Mouse (Mus musculus) midbrain, embryonic 13.5 days (tissue): Measurements from ENCODE around the gene Cd24a. TPM values are rescaled to one million over a fixed set of nuclear protein-coding genes. Genes with fewer than 3 reads are reported as not detected.

ENCODE experiments used
- ATAC-seq: fragments of 200-750 bp; cut with Nextera tagmentation; 2 replicates; pipeline ENCODE4 v1.8.0; 2017; ENCODE audit warnings: mild to moderate bottlenecking, moderate TSS enrichment, moderate library complexity
- H3K27ac ChIP-seq: fragments of 300-500 bp; sonication (generic); 2 replicates; pipeline ENCODE4 v1.5.1; 2015; ENCODE audit warnings: inconsistent platforms, mild to moderate bottlenecking, moderate library complexity
- H3K27me3 ChIP-seq: fragments of 300-500 bp; sonication (generic); 2 replicates; pipeline ENCODE4 v1.6.1; 2015; ENCODE audit warnings: mild to moderate bottlenecking, inconsistent platforms
- H3K36me3 ChIP-seq: fragments of 300-500 bp; sonication (generic); 2 replicates; pipeline ENCODE4 v1.6.1; 2015; ENCODE audit warnings: mild to moderate bottlenecking, inconsistent platforms
- H3K4me1 ChIP-seq: fragments of 300-500 bp; sonication (generic); replicated peaks from 2 replicates; pipeline ENCODE4 v1.6.1; 2015; ENCODE audit warnings: inconsistent platforms
- H3K4me2 ChIP-seq: fragments of 300-500 bp; sonication (generic); replicated peaks from 2 replicates; pipeline ENCODE4 v1.6.1; 2015; ENCODE audit warnings: moderate library complexity, mild to moderate bottlenecking, inconsistent platforms
- H3K4me3 ChIP-seq: fragments of 300-500 bp; sonication (generic); replicated peaks from 2 replicates; pipeline ENCODE4 v1.5.1; 2015; ENCODE audit warnings: mild to moderate bottlenecking, inconsistent platforms
- H3K9ac ChIP-seq: fragments of 300-500 bp; sonication (generic); replicated peaks from 2 replicates; pipeline ENCODE4 v1.6.1; 2015; ENCODE audit warnings: mild to moderate bottlenecking, inconsistent platforms
- H3K9me3 ChIP-seq: fragments of 300-500 bp; sonication (generic); 2 replicates; pipeline ENCODE4 v1.6.1; 2016; ENCODE audit warnings: mild to moderate bottlenecking, inconsistent platforms
- WGBS: fragments of 180-500 bp; shearing (Covaris S2); methylation state at CpG from one replicate; pipeline ENCODE4 v1.1.7; 2015; 5-methylcytosine and 5-hydroxymethylcytosine counted together
- polyA plus RNA-seq: library from polyadenylated mRNA; unstranded; fragments of >200 nt; fragmentation: Nextera tagmentation; extraction: Ambion mirVana; gene quantifications from 2 replicates; pipeline ENCODE4 v1.2.1, GENCODE M21; 2015

Cd24a gene
- polyA plus RNA-seq = 921 and 994 TPM in 2 replicates

- ATAC-seq = no peak
- peak within 1 kb of the TSS; percentile 98 for H3K9ac ChIP-seq
- H3K9me3 ChIP-seq = no peaks in the 10 kb centered on the region
- H3K27ac ChIP-seq = peak within 1 kb of the TSS; percentile 99
- H3K4me3 ChIP-seq = peak within 1 kb of the TSS; percentile 66
- peaks cover 7% of the 10 kb centered on the region for H3K36me3 ChIP-seq
- H3K27me3 ChIP-seq = peaks cover 22% of the 10 kb centered on the region
- under 1% methylated on average over 6 of the region's 6 CpGs for WGBS
- H3K4me1 ChIP-seq = peaks cover 30% of the 10 kb centered on the region
- H3K4me2 ChIP-seq = peak within 1 kb of the TSS; percentile 77
These were observed at the start of gene Cd24a for GRCm38 (mm10) chr10:43577997-43578331. Gene Cd24a, plus strand, starts transcription at chr10:43578284.

- no peaks in the 10 kb centered on the region for H3K9me3 ChIP-seq
- no peak overlapping the region for H3K4me2 ChIP-seq
- H3K9ac ChIP-seq = no peak overlapping the region
- WGBS = 85% methylated on average over 1 of the region's 1 CpGs
- no peak overlapping the region for H3K27ac ChIP-seq
- H3K27me3 ChIP-seq = no peaks in the 10 kb centered on the region
- H3K4me1 ChIP-seq = peaks cover 3% of the 10 kb centered on the region
- ATAC-seq = no peak
- H3K36me3 ChIP-seq = peaks cover 54% of the 10 kb centered on the region
- no peak overlapping the region for H3K4me3 ChIP-seq
These were observed 43.7 kb upstream of the Cd24a start for GRCm38 (mm10) chr10:43534382-43534781.

- Histone ChIP-seq H3K4me3 (no peak overlapping the region), H3K36me3 (peaks cover 22% of the 10 kb centered on the region), H3K9me3 (no peaks in the 10 kb centered on the region), H3K27me3 (no peaks in the 10 kb centered on the region), H3K27ac (no peak overlapping the region), H3K4me1 (peaks cover 15% of the 10 kb centered on the region), H3K9ac (no peak overlapping the region), H3K4me2 (no peak overlapping the region)
- no peak for ATAC-seq
- 97% methylated on average over 7 of the region's 7 CpGs for WGBS
These were observed 40.4 kb upstream of the Cd24a start for GRCm38 (mm10) chr10:43537652-43538051.

- Histone ChIP-seq H3K9ac (no peak overlapping the region), H3K36me3 (peaks cover 11% of the 10 kb centered on the region)
- 93% methylated on average over 5 of the region's 5 CpGs for WGBS
These were observed 39.3 kb upstream of the Cd24a start for GRCm38 (mm10) chr10:43538831-43539230.

GRCm38 (mm10) chr10:43539746-43540310 lies 38.3 kb upstream of the Cd24a start:
- WGBS = 27% methylated on average over 12 of the region's 12 CpGs
- no peaks in the 10 kb centered on the region for H3K27me3 ChIP-seq
- H3K9me3 ChIP-seq = no peaks in the 10 kb centered on the region
- peak overlapping the region; percentile 73 for H3K4me2 ChIP-seq
- H3K36me3 ChIP-seq = peaks cover 11% of the 10 kb centered on the region
- H3K27ac ChIP-seq = no peak overlapping the region
- H3K4me3 ChIP-seq = peak overlapping the region; percentile 72
- H3K9ac ChIP-seq = peak overlapping the region; percentile 86
- H3K4me1 ChIP-seq = peaks cover 15% of the 10 kb centered on the region
- ATAC-seq = no peak

More at GRCm38 (mm10) chr10:43538831-43539230, 39.3 kb upstream of the Cd24a start:
- Histone ChIP-seq H3K9me3 (no peaks in the 10 kb centered on the region), H3K4me2 (no peak overlapping the region), H3K4me1 (peaks cover 15% of the 10 kb centered on the region), H3K27me3 (no peaks in the 10 kb centered on the region), H3K4me3 (no peak overlapping the region), H3K27ac (no peak overlapping the region)
- ATAC-seq = no peak

GRCm38 (mm10) chr10:43540442-43541152 lies 37.5 kb upstream of the Cd24a start, which contains the start of gene 1700021F05Rik:
Gene 1700021F05Rik, minus strand, starts transcription at chr10:43540994.
- H3K27ac ChIP-seq = peak within 1 kb of the TSS; percentile 59
- peak within 1 kb of the TSS; percentile 86 for H3K9ac ChIP-seq
- peak within 1 kb of the TSS; percentile 72 for H3K4me3 ChIP-seq
- H3K36me3 ChIP-seq = peaks cover 10% of the 10 kb centered on the region
- H3K27me3 ChIP-seq = no peaks in the 10 kb centered on the region
- H3K9me3 ChIP-seq = no peaks in the 10 kb centered on the region
- H3K4me2 ChIP-seq = peak within 1 kb of the TSS; percentile 73
- ATAC-seq = peak; percentile 100
- WGBS = under 1% methylated on average over 52 of the region's 56 CpGs
- peaks cover 15% of the 10 kb centered on the region for H3K4me1 ChIP-seq

GRCm38 (mm10) chr10:43541153-43541544 lies 36.9 kb upstream of the Cd24a start:
- Histone ChIP-seq H3K9ac (no peak overlapping the region), H3K4me1 (peaks cover 15% of the 10 kb centered on the region), H3K9me3 (no peaks in the 10 kb centered on the region), H3K27ac (no peak overlapping the region), H3K4me3 (peak overlapping the region; percentile 72), H3K4me2 (peak overlapping the region; percentile 73), H3K36me3 (peaks cover 5% of the 10 kb centered on the region), H3K27me3 (no peaks in the 10 kb centered on the region)
- WGBS = 54% methylated on average over 7 of the region's 8 CpGs
- ATAC-seq = peak; percentile 49

GRCm38 (mm10) chr10:43549411-43549810 lies 28.7 kb upstream of the Cd24a start:
- H3K36me3 ChIP-seq = no peaks in the 10 kb centered on the region
- no peak for ATAC-seq
- peaks cover 7% of the 10 kb centered on the region; the same call in 1 of the 2 replicates for H3K4me1 ChIP-seq
- H3K27ac ChIP-seq = no peak overlapping the region
- no peaks in the 10 kb centered on the region for H3K27me3 ChIP-seq
- 61% methylated on average over 5 of the region's 5 CpGs for WGBS
- H3K4me3 ChIP-seq = no peak overlapping the region
- H3K9ac ChIP-seq = no peak overlapping the region
- H3K4me2 ChIP-seq = no peak overlapping the region
- H3K9me3 ChIP-seq = no peaks in the 10 kb centered on the region

GRCm38 (mm10) chr10:43550923-43551322 lies 27.2 kb upstream of the Cd24a start:
- WGBS = 34% methylated on average over 3 of the region's 3 CpGs
- H3K4me2 ChIP-seq = no peak overlapping the region
- H3K4me1 ChIP-seq = peaks cover 7% of the 10 kb centered on the region; the same call in 1 of the 2 replicates
- H3K36me3 ChIP-seq = no peaks in the 10 kb centered on the region
- no peaks in the 10 kb centered on the region for H3K9me3 ChIP-seq
- H3K9ac ChIP-seq = no peak overlapping the region
- no peak overlapping the region for H3K27ac ChIP-seq
- no peaks in the 10 kb centered on the region for H3K27me3 ChIP-seq
- ATAC-seq = no peak
- H3K4me3 ChIP-seq = no peak overlapping the region

- no peak overlapping the region for H3K9ac ChIP-seq
- H3K4me3 ChIP-seq = no peak overlapping the region
- H3K36me3 ChIP-seq = no peaks in the 10 kb centered on the region
- no peak overlapping the region for H3K4me2 ChIP-seq
- no peak overlapping the region for H3K27ac ChIP-seq
- 0 out of 2 replicates have a peak, but pooled peaks have one; percentile 34 for ATAC-seq
- WGBS = 26% methylated on average over 3 of the region's 3 CpGs
- H3K4me1 ChIP-seq = peaks cover 7% of the 10 kb centered on the region; the same call in 1 of the 2 replicates
- no peaks in the 10 kb centered on the region for H3K9me3 ChIP-seq
- no peaks in the 10 kb centered on the region for H3K27me3 ChIP-seq
These were observed 26.7 kb upstream of the Cd24a start for GRCm38 (mm10) chr10:43551388-43551787.

GRCm38 (mm10) chr10:43557630-43558165 lies 20.4 kb upstream of the Cd24a start:
- no peaks in the 10 kb centered on the region for H3K27me3 ChIP-seq
- 92% methylated on average over 5 of the region's 5 CpGs for WGBS

GRCm38 (mm10) chr10:43559313-43559712 lies 18.8 kb upstream of the Cd24a start:
- 79% methylated on average over 11 of the region's 11 CpGs for WGBS
- Histone ChIP-seq H3K27me3 (no peaks in the 10 kb centered on the region), H3K4me2 (no peak overlapping the region), H3K9ac (no peak overlapping the region), H3K4me1 (no peaks in the 10 kb centered on the region), H3K9me3 (no peaks in the 10 kb centered on the region), H3K27ac (no peak overlapping the region), H3K4me3 (no peak overlapping the region), H3K36me3 (no peaks in the 10 kb centered on the region)
- no peak for ATAC-seq

More at GRCm38 (mm10) chr10:43557630-43558165, 20.4 kb upstream of the Cd24a start:
- Histone ChIP-seq H3K9ac (no peak overlapping the region), H3K9me3 (no peaks in the 10 kb centered on the region), H3K36me3 (no peaks in the 10 kb centered on the region), H3K27ac (no peak overlapping the region), H3K4me1 (no peaks in the 10 kb centered on the region), H3K4me2 (no peak overlapping the region), H3K4me3 (no peak overlapping the region)
- ATAC-seq = no peak
